Mouse (Mus musculus) 3134 (cell line): ENCODE results near the gene Hnrnpl.

Source experiments
- DNase-seq: peaks from one replicate; pipeline ENCODE4 v3.0.0-alpha.2; 2011; ENCODE audit warnings: low spot score; ENCODE audit not compliant: insufficient read length; ENCODE audit errors: extremely low read depth

Hnrnpl gene

GRCm38 (mm10) chr7:28866769-28867507 is 58.6 kb downstream of the Hnrnpl start:
- no peak for DNase-seq

GRCm38 (mm10) chr7:28867508-28868340 is 59.4 kb downstream of the Hnrnpl start:
- DNase-seq = peak; percentile 75

GRCm38 (mm10) chr7:28870901-28871664 is 62.7 kb downstream of the Hnrnpl start:
- DNase-seq = no peak
